Mouse (Mus musculus): Measurements from ENCODE around the gene Zfp91. TPM values are rescaled to one million over a fixed set of nuclear protein-coding genes. Genes with fewer than 3 reads are reported as not detected.
"Not testable (repeated sequence)": the region's sequence is repeated elsewhere in the genome, so short reads cannot be mapped to it uniquely, and the experiment has no call there.

Zfp91 gene
- polyA plus RNA-seq, 1 experiment, result 28.9 TPM

- Histone ChIP-seq H3K79me2 (ENCODE audit: control insufficient read depth, insufficient read depth) (no peaks in the 10 kb centered on the region), H3K4me2 (ENCODE audit: low read depth) (no peak overlapping the region), H3K4me3 (no peak overlapping the region), H3K27me3 (ENCODE audit: control insufficient read depth, insufficient read depth, insufficient read length) (no peaks in the 10 kb centered on the region), H3ac (ENCODE audit: control insufficient read depth, insufficient read length) (no peak overlapping the region), H3K36me3 (ENCODE audit: control insufficient read depth, insufficient read depth) (no peaks in the 10 kb centered on the region)
- TF ChIP-seq SRF (IDR thresholded peaks at IDR 0.05; ENCODE audit: control insufficient read depth, insufficient read length, low read depth), result no peak
- no peak for TF ChIP-seq USF1 (IDR thresholded peaks at IDR 0.05; ENCODE audit: low read depth)
- TF ChIP-seq E2F4 (IDR thresholded peaks at IDR 0.05; ENCODE audit: insufficient read depth), result no peak
- TF ChIP-seq MYOD1 (IDR thresholded peaks at IDR 0.05; ENCODE audit: control insufficient read depth in 1 of 3, insufficient read length in 2 of 3, low read depth in 2 of 3), result no peak
- no peak for TF ChIP-seq POLR2A (IDR thresholded peaks at IDR 0.05; ENCODE audit: insufficient read length, low read depth)
- no peak for TF ChIP-seq REST (IDR thresholded peaks at IDR 0.05; ENCODE audit: insufficient read depth, insufficient read length)
- no peak for TF ChIP-seq MYOG (IDR thresholded peaks at IDR 0.05; ENCODE audit: control insufficient read depth in 1 of 3, insufficient read depth in 1 of 3, insufficient read length in 2 of 3, low read depth in 2 of 3)
- no peak for TF ChIP-seq TCF12 (IDR thresholded peaks at IDR 0.05; ENCODE audit: insufficient read depth, poor library complexity, severe bottlenecking)
- no peak for TF ChIP-seq MAX (IDR thresholded peaks at IDR 0.05; ENCODE audit: low read depth)
- no peak for TF ChIP-seq TCF3 (IDR thresholded peaks at IDR 0.05; ENCODE audit: insufficient read length, low read depth)
- TF ChIP-seq CEBPB (IDR thresholded peaks at IDR 0.05; ENCODE audit: insufficient read depth, poor library complexity, severe bottlenecking), result no peak
- TF ChIP-seq POLR2AphosphoS2 (IDR thresholded peaks at IDR 0.05; ENCODE audit: insufficient read length, low read depth), result no peak
These were observed 73.6 kb downstream of the Zfp91 start for GRCm38 (mm10) chr19:12722308-12722707.

- H3K79me2 ChIP-seq (ENCODE audit: control insufficient read depth, insufficient read depth); H3K27me3 ChIP-seq (ENCODE audit: control insufficient read depth, insufficient read depth, insufficient read length); H3K4me2 ChIP-seq (ENCODE audit: low read depth); H3ac ChIP-seq (ENCODE audit: control insufficient read depth, insufficient read length); H3K4me3 ChIP-seq; H3K36me3 ChIP-seq (ENCODE audit: control insufficient read depth, insufficient read depth): not testable (repeated sequence)
These were observed 74.3 kb downstream of the Zfp91 start for GRCm38 (mm10) chr19:12721596-12721995.

GRCm38 (mm10) chr19:12720919-12721318 is 75.0 kb downstream of the Zfp91 start:
- H3K27me3 ChIP-seq (ENCODE audit: control insufficient read depth, insufficient read depth, insufficient read length); H3K79me2 ChIP-seq (ENCODE audit: control insufficient read depth, insufficient read depth); H3K36me3 ChIP-seq (ENCODE audit: control insufficient read depth, insufficient read depth); H3K4me3 ChIP-seq; H3K4me2 ChIP-seq (ENCODE audit: low read depth); H3ac ChIP-seq (ENCODE audit: control insufficient read depth, insufficient read length): not testable (repeated sequence)

- TF ChIP-seq REST (IDR thresholded peaks at IDR 0.05; ENCODE audit: insufficient read depth, insufficient read length) (no peak), POLR2AphosphoS2 (IDR thresholded peaks at IDR 0.05; ENCODE audit: insufficient read length, low read depth) (no peak), POLR2A (IDR thresholded peaks at IDR 0.05; ENCODE audit: insufficient read length, low read depth) (no peak), MYOG (IDR thresholded peaks at IDR 0.05; ENCODE audit: control insufficient read depth in 1 of 3, insufficient read depth in 1 of 3, insufficient read length in 2 of 3, low read depth in 2 of 3) (no peak), CEBPB (IDR thresholded peaks at IDR 0.05; ENCODE audit: insufficient read depth, poor library complexity, severe bottlenecking) (no peak), E2F4 (IDR thresholded peaks at IDR 0.05; ENCODE audit: insufficient read depth) (no peak), TCF3 (IDR thresholded peaks at IDR 0.05; ENCODE audit: insufficient read length, low read depth) (no peak)
- Histone ChIP-seq H3K4me2 (ENCODE audit: low read depth) (no peak overlapping the region), H3K27me3 (ENCODE audit: control insufficient read depth, insufficient read depth, insufficient read length) (no peaks in the 10 kb centered on the region), H3K36me3 (ENCODE audit: control insufficient read depth, insufficient read depth) (no peaks in the 10 kb centered on the region), H3K79me2 (ENCODE audit: control insufficient read depth, insufficient read depth) (no peaks in the 10 kb centered on the region), H3ac (ENCODE audit: control insufficient read depth, insufficient read length) (no peak overlapping the region), H3K4me3 (no peak overlapping the region)
These were observed 75.5 kb downstream of the Zfp91 start for GRCm38 (mm10) chr19:12720463-12720862.

GRCm38 (mm10) chr19:12719189-12719588 is 76.7 kb downstream of the Zfp91 start:
- no peak overlapping the region for H3ac ChIP-seq (ENCODE audit: control insufficient read depth, insufficient read length)
- H3K79me2 ChIP-seq (ENCODE audit: control insufficient read depth, insufficient read depth), result no peaks in the 10 kb centered on the region
- H3K27me3 ChIP-seq (ENCODE audit: control insufficient read depth, insufficient read depth, insufficient read length), result no peaks in the 10 kb centered on the region
- no peak overlapping the region for H3K4me2 ChIP-seq (ENCODE audit: low read depth)
- H3K4me3 ChIP-seq, result no peak overlapping the region
- TF ChIP-seq REST (IDR thresholded peaks at IDR 0.05; ENCODE audit: insufficient read depth, insufficient read length), result no peak
- TF ChIP-seq MYOG (IDR thresholded peaks at IDR 0.05; ENCODE audit: control insufficient read depth in 1 of 3, insufficient read depth in 1 of 3, insufficient read length in 2 of 3, low read depth in 2 of 3), result no peak
- TF ChIP-seq E2F4 (IDR thresholded peaks at IDR 0.05; ENCODE audit: insufficient read depth), result no peak
- no peak for TF ChIP-seq SRF (IDR thresholded peaks at IDR 0.05; ENCODE audit: control insufficient read depth, insufficient read length, low read depth)
- no peak for TF ChIP-seq USF1 (IDR thresholded peaks at IDR 0.05; ENCODE audit: low read depth)
- TF ChIP-seq POLR2AphosphoS2 (IDR thresholded peaks at IDR 0.05; ENCODE audit: insufficient read length, low read depth), result no peak
- no peak for TF ChIP-seq MYOD1 (IDR thresholded peaks at IDR 0.05; ENCODE audit: control insufficient read depth in 1 of 3, insufficient read length in 2 of 3, low read depth in 2 of 3)
- no peak for TF ChIP-seq MAX (IDR thresholded peaks at IDR 0.05; ENCODE audit: low read depth)
- no peak for TF ChIP-seq POLR2A (IDR thresholded peaks at IDR 0.05; ENCODE audit: insufficient read length, low read depth)
- no peak for TF ChIP-seq CEBPB (IDR thresholded peaks at IDR 0.05; ENCODE audit: insufficient read depth, poor library complexity, severe bottlenecking)
- no peak for TF ChIP-seq TCF3 (IDR thresholded peaks at IDR 0.05; ENCODE audit: insufficient read length, low read depth)
- no peak for TF ChIP-seq TCF12 (IDR thresholded peaks at IDR 0.05; ENCODE audit: insufficient read depth, poor library complexity, severe bottlenecking)
- H3K36me3 ChIP-seq (ENCODE audit: control insufficient read depth, insufficient read depth), result no peaks in the 10 kb centered on the region

Other genes with a start within 250 kb of the Zfp91 start
- gene Gm4952, start 196.2 kb downstream of the Zfp91 start, polyA plus RNA-seq (2012; fragmentation: generic; extraction: Trizol), result not detected
- not detected for gene Glyat, start 162.8 kb downstream of the Zfp91 start, polyA plus RNA-seq (2012; fragmentation: generic; extraction: Trizol)
- not detected for gene Olfr1442, start 125.7 kb downstream of the Zfp91 start, polyA plus RNA-seq (2012; fragmentation: generic; extraction: Trizol)
- gene Olfr1443, start 118.0 kb downstream of the Zfp91 start, polyA plus RNA-seq (2012; fragmentation: generic; extraction: Trizol), result not detected
- not detected for gene Keg1, start 100.3 kb downstream of the Zfp91 start, polyA plus RNA-seq (2012; fragmentation: generic; extraction: Trizol)
- 1.0 TPM for gene Cntf, start 30.5 kb downstream of the Zfp91 start, polyA plus RNA-seq (2012; fragmentation: generic; extraction: Trizol)
- gene Lpxn, start 67 bp upstream of the Zfp91 start, polyA plus RNA-seq (2012; fragmentation: generic; extraction: Trizol), result 0.18 TPM
- not detected for gene Gm5244, start 50.6 kb upstream of the Zfp91 start, polyA plus RNA-seq (2012; fragmentation: generic; extraction: Trizol)
- gene Olfr1444, start 61.2 kb upstream of the Zfp91 start, polyA plus RNA-seq (2012; fragmentation: generic; extraction: Trizol), result not detected
- not detected for gene Olfr1445, start 87.7 kb upstream of the Zfp91 start, polyA plus RNA-seq (2012; fragmentation: generic; extraction: Trizol)
- gene Olfr1446, start 97.4 kb upstream of the Zfp91 start, polyA plus RNA-seq (2012; fragmentation: generic; extraction: Trizol), result not detected
- gene Olfr1447, start 107.6 kb upstream of the Zfp91 start, polyA plus RNA-seq (2012; fragmentation: generic; extraction: Trizol), result not detected
- not detected for gene Olfr1448, start 128.3 kb upstream of the Zfp91 start, polyA plus RNA-seq (2012; fragmentation: generic; extraction: Trizol)
- gene Olfr1449, start 134.7 kb upstream of the Zfp91 start, polyA plus RNA-seq (2012; fragmentation: generic; extraction: Trizol), result not detected
- gene Olfr1450, start 154.1 kb upstream of the Zfp91 start, polyA plus RNA-seq (2012; fragmentation: generic; extraction: Trizol), result not detected
- gene Olfr1451, start 198.9 kb upstream of the Zfp91 start, polyA plus RNA-seq (2012; fragmentation: generic; extraction: Trizol), result not detected
- not detected for gene Olfr1453, start 232.2 kb upstream of the Zfp91 start, polyA plus RNA-seq (2012; fragmentation: generic; extraction: Trizol)